ENCODE assay signal across 8 mouse cellular contexts in genomic region chr3:85886636-85887238, GRCm38 (mm10). TPM values are rescaled to one million over a fixed set of nuclear protein-coding genes. Genes with fewer than 3 reads are reported as not detected.
DNase-seq lines count a peak whose midpoint lies in the region; ATAC-seq and TF ChIP-seq lines count a peak whose summit lies in the region.

No protein-coding gene starts in this region.

- CTCF ChIA-PET in Patski (lab: Charles Lee): interaction anchor here (1.1 to 1.7 kb wide), 3 partner anchors 28 to 179 kb away, joined by 3 to 5 read pairs (median 4); no protein-coding TSS in a partner anchor

- peak overlapping the region; percentile 75 for H3K27ac ChIP-seq in kidney, adult 2 months (ENCODE audit: insufficient read depth, low read depth, low read length)
- peak overlapping the region; percentile 49; the same call in 1 of the 2 replicates for H3K27ac ChIP-seq in intestine, embryonic 15.5 days
- no peak overlapping the region for H3K27ac ChIP-seq in midbrain, embryonic 15.5 days

- ATAC-seq in Patski: peak; percentile 33
- peak; percentile 27 for ATAC-seq in intestine, embryonic 15.5 days
- ATAC-seq in midbrain, embryonic 15.5 days (replicated peaks): no peak; the same call in 1 of the 2 replicates
- ATAC-seq in megakaryocyte-erythroid progenitor cell, adult 5-6 weeks (replicated peaks; ENCODE audit: low FRiP score, low TSS enrichment, poor library complexity, severe bottlenecking): no peak

- H3K36me3 ChIP-seq in kidney, adult 2 months (ENCODE audit: control insufficient read depth, insufficient read depth, low read length): no peaks in the 10 kb centered on the region
- H3K36me3 ChIP-seq in intestine, embryonic 15.5 days: no peaks in the 10 kb centered on the region
- H3K36me3 ChIP-seq in midbrain, embryonic 15.5 days (replicated peaks): no peaks in the 10 kb centered on the region

- no peaks in the 10 kb centered on the region for H3K9me3 ChIP-seq in intestine, embryonic 15.5 days
- H3K9me3 ChIP-seq in midbrain, embryonic 15.5 days: no peaks in the 10 kb centered on the region

- peak overlapping the region; percentile 57 for H3K9ac ChIP-seq in intestine, embryonic 15.5 days
- peak overlapping the region; percentile 12; the same call in 1 of the 2 replicates for H3K9ac ChIP-seq in midbrain, embryonic 15.5 days

- no peaks in the 10 kb centered on the region for H3K27me3 ChIP-seq in kidney, adult 2 months (replicated peaks; ENCODE audit: control insufficient read depth, insufficient read depth, low read length)
- H3K27me3 ChIP-seq in Patski: no peaks in the 10 kb centered on the region
- no peaks in the 10 kb centered on the region for H3K27me3 ChIP-seq in intestine, embryonic 15.5 days (replicated peaks)
- H3K27me3 ChIP-seq in midbrain, embryonic 15.5 days (replicated peaks): peaks cover 30% of the 10 kb centered on the region

- WGBS in kidney, adult 2 months: 2% methylated on average over 22 of the region's 22 CpGs
- WGBS in intestine, embryonic 15.5 days: 4% methylated on average over 22 of the region's 22 CpGs
- 3% methylated on average over 22 of the region's 22 CpGs for WGBS in midbrain, embryonic 15.5 days

- no peak for TF ChIP-seq CTCF in kidney, adult 2 months (conservative IDR thresholded peaks at IDR 0.05; ENCODE audit: insufficient read depth, insufficient read length, low read depth, low read length)
- no peak for TF ChIP-seq CTCF in Patski (IDR thresholded peaks at IDR 0.05)

- in situ Hi-C loops in Patski (cut with MboI; ENCODE audit: low pct_unique_long_range_greater_than_20kb): no loop called here

- peak overlapping the region; percentile 67 for H3K4me3 ChIP-seq in kidney, adult 2 months (ENCODE audit: insufficient read depth, low read depth, low read length)
- peak overlapping the region; percentile 57 for H3K4me3 ChIP-seq in intestine, embryonic 15.5 days (replicated peaks)
- H3K4me3 ChIP-seq in midbrain, embryonic 15.5 days: peak overlapping the region; percentile 51

- peak overlapping the region; percentile 94 for H3K4me2 ChIP-seq in intestine, embryonic 15.5 days (replicated peaks)
- H3K4me2 ChIP-seq in midbrain, embryonic 15.5 days: peak overlapping the region; percentile 94

- TF ChIP-seq POLR2A in kidney, adult 2 months (IDR thresholded peaks at IDR 0.05; ENCODE audit: low read depth, low read length): no peak

- DNase-seq in kidney, adult 2 months: peak; percentile 29
- no peak for DNase-seq in kidney, adult 18-20 months
- DNase-seq in Patski (ENCODE audit: low read depth, low spot score): no peak
- DNase-seq in gastrocnemius, postnatal 25 days: peak; percentile 39
- DNase-seq in layer of hippocampus, adult 8-10 months (ENCODE audit: low spot score in 2 of 2): no peak

- peaks cover 8% of the 10 kb centered on the region; the same call in 1 of the 2 replicates for H3K4me1 ChIP-seq in kidney, adult 2 months (ENCODE audit: control insufficient read depth, insufficient read depth, low read length)
- H3K4me1 ChIP-seq in intestine, embryonic 15.5 days (replicated peaks): peaks cover 12% of the 10 kb centered on the region
- peaks cover 20% of the 10 kb centered on the region for H3K4me1 ChIP-seq in midbrain, embryonic 15.5 days

- POLR2A ChIA-PET in Patski (lab: Charles Lee): interaction anchor here (1.2 kb wide), 1 partner anchor 137 kb away, joined by 3 read pairs; no protein-coding TSS in a partner anchor

RNA-seq across cellular contexts. Expression of gene Glt28d2, which starts 0.6 kb away (rescaled TPM):
- 1.7 and 2.1 TPM in 2 replicates for polyA plus RNA-seq in kidney, adult 2 months (2012; rRNA removed)
- polyA plus RNA-seq in Patski (2021): 3.6 TPM
- total RNA-seq in gastrocnemius, postnatal 25 days (2021): 1 to 10 TPM; 5.5 to 6.7 TPM
- 2.0 and 2.7 TPM in 2 replicates for polyA plus RNA-seq in intestine, embryonic 15.5 days (2015; fragmentation: Nextera tagmentation; extraction: Ambion mirVana)
- 0.13 and 0.45 TPM in 2 replicates for polyA plus RNA-seq in midbrain, embryonic 15.5 days (2015; fragmentation: Nextera tagmentation; extraction: Ambion mirVana)
- total RNA-seq in megakaryocyte-erythroid progenitor cell, adult 5-6 weeks (2014; fragmentation: Nextera tagmentation): not detected in 2 replicates
- 1.4 TPM in 1 of 2 replicates, not detected in the other for total RNA-seq in megakaryocyte-erythroid progenitor cell, adult 5-6 weeks (2017)
- total RNA-seq in layer of hippocampus, adult 8-10 months (2022): under 1 TPM in 3 of 4 experiments, not detected in 1; 0.41 to 0.61 (median 0.50) TPM

RNA-seq across cellular contexts. Expression of gene Gm37240, which starts 0.6 kb away (rescaled TPM):
- polyA plus RNA-seq in kidney, adult 2 months (2012; rRNA removed): 5.5 and 10.9 TPM in 2 replicates
- 10.8 TPM for polyA plus RNA-seq in Patski (2021)
- 10 to 100 TPM; 35.3 to 39.6 TPM for total RNA-seq in gastrocnemius, postnatal 25 days (2021)
- 4.8 and 6.5 TPM in 2 replicates for polyA plus RNA-seq in intestine, embryonic 15.5 days (2015; fragmentation: Nextera tagmentation; extraction: Ambion mirVana)
- 0.40 and 0.73 TPM in 2 replicates for polyA plus RNA-seq in midbrain, embryonic 15.5 days (2015; fragmentation: Nextera tagmentation; extraction: Ambion mirVana)
- not detected in 2 replicates for total RNA-seq in megakaryocyte-erythroid progenitor cell, adult 5-6 weeks (2014; fragmentation: Nextera tagmentation)
- total RNA-seq in megakaryocyte-erythroid progenitor cell, adult 5-6 weeks (2017): 0.46 TPM in 1 of 2 replicates, not detected in the other
- 1 to 10 TPM in 2 of 4 experiments, not detected in 2; 1.8 to 2.0 TPM for total RNA-seq in layer of hippocampus, adult 8-10 months (2022)

Comparison
In these comparisons a context has a peak if more than half of its experiments do, and no peak if none do; other contexts are left out.
1. DNase-seq: peak in kidney, adult 2 months (single experiment) and gastrocnemius, postnatal 25 days (single experiment); none in kidney, adult 18-20 months (single experiment), Patski (single experiment) and layer of hippocampus, adult 8-10 months (0 of 2).
2. ATAC-seq: peak in Patski (single experiment) and intestine, embryonic 15.5 days (single experiment); none in midbrain, embryonic 15.5 days (single experiment) and megakaryocyte-erythroid progenitor cell, adult 5-6 weeks (single experiment).
3. Peak in every context shown above with its lines, with median percentiles within 50 percentile points of each other: H3K4me3 ChIP-seq.